Mouse (Mus musculus): ENCODE data around the gene Acad12. TPM values are rescaled to one million over a fixed set of nuclear protein-coding genes. Genes with fewer than 3 reads are reported as not detected.

The Acad12 gene
- total RNA-seq, 2 experiments from 2014 or later, result 5.0 to 5.5 TPM

DNA sequence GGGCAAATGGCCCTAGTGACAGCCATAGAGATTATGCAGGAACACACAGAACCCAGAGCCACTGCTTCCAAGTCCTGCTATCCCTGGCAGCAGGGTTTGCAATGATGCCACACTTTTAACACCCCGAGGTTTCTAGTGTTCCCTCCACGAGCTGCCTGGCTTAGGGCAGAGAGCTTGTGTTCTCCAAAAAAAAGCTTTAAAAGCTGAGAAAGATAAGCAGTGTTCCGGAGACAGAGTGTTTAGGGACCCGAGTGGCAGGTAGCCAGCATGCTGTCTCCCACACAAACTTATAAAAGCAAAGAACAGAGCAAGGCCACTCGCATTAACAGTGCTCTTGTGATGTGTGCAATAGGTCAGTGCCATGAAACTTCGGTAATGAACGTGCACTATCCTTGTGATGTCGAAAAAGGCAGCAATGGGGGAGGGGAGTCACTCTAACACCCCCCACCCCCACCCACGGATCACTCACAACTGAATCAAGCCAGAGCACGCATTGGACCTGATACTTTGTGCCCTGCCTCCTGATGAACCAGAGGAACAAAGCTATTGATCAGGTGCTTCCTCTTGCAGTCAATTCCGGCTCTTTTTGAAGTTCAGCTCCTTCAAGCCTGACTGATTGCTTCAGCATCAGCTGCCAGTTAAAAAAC lies 27.2 kb downstream of the Acad12 start:
- intact Hi-C loops (cut with DNase I), result no loop called here
- DNase-seq (ENCODE audit: low spot score in 2 of 2), result no peak

DNA sequence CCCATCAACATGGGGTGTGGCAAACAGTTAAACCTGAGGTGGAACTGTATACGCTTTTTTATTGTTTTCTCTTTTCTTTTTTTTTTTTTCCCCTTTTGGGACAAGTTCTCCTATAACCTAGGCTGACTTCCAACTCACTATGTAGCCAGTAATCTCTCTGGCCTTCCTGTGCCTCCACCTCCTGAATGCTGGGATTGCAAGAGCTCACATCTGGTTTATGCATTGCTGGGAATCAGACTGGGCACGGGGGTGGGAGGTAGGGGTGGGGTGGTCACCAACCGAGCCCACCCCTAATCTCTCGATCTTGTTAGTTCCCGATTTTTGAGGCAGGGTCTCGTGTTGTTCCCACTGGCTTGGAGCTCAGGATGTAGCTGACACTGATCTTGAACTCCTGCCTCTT lies 28.8 kb downstream of the Acad12 start:
- no peak for DNase-seq (ENCODE audit: low spot score in 2 of 2)
- intact Hi-C loops (cut with DNase I), result no loop called here

DNA sequence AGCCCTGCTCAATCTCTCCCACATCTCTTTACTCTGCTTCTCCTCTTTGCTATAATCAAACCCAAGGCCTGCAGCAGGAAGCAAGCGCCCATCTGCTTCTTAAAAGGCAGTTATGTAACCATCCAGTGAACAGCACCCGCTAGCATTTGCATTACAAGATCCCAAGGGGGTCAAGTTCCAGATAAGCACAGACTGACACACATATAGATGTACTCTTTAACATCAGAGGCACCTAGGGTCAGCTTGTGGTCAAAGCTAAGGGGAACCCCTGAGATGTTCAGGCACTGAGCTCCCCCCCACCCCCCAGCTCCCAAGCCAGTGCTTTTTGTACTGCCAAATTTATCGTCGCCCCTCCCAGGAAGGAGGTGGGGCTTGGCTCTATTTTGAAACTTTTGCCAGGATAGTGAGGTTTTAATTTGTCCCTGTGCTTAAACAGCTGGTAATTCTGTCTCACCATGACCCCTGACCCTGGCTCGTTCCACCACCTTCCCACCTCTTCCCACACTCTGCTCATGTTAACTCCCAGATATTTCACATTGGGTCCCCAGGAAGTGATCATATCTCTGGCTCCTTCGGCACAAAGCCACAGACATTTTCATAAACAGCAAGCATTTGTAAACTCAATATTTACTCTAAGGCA lies 32.2 kb downstream of the Acad12 start:
- peak; percentile 49 to 74 for DNase-seq (ENCODE audit: low spot score in 2 of 2)
- intact Hi-C loops (cut with DNase I), result no loop called here

DNA sequence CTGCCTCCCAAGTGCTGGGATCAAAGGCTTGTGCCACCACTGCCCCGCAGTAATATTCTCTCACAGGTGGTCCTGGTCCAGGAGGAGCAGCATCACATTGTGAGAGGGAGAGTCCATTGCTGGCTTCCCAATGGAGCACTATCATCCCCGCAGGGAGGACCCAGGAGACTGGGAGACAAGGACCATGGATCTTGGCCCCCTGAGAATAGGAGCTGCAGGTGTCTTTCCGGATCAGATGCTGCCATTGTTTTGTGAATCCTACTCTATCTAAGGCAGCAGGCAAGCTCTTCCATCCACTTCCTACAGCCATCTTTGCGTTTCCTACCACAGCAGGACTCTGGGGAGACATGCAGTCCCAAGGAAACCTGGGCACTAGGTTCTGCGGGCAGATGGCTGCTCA lies 33.0 kb downstream of the Acad12 start:
- intact Hi-C loops (cut with DNase I), result no loop called here
- DNase-seq (ENCODE audit: low spot score in 2 of 2), result peak in 1 of 2 experiments; percentile 46

DNA sequence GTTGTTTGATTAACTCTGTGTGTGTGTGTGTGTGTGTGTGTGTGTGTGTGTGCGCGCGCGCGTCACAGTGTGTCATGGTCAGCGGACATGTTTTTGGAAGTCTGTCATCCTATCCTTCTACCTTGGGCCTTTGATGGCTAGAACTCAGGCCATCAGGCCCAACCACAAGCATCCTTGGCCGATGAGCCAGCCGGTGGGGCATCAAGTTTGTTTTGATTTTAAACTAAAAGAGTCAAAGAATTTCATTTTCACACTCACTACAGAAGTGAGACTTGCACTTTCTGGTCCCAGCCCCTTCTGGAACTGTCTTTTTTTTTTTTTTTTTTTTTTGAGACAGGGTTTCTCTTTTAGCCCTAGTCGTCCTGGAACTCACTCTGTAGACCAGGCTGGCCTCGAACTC lies 33.7 kb downstream of the Acad12 start:
- DNase-seq (ENCODE audit: low spot score in 2 of 2), result no peak
- intact Hi-C loops (cut with DNase I), result no loop called here

DNA sequence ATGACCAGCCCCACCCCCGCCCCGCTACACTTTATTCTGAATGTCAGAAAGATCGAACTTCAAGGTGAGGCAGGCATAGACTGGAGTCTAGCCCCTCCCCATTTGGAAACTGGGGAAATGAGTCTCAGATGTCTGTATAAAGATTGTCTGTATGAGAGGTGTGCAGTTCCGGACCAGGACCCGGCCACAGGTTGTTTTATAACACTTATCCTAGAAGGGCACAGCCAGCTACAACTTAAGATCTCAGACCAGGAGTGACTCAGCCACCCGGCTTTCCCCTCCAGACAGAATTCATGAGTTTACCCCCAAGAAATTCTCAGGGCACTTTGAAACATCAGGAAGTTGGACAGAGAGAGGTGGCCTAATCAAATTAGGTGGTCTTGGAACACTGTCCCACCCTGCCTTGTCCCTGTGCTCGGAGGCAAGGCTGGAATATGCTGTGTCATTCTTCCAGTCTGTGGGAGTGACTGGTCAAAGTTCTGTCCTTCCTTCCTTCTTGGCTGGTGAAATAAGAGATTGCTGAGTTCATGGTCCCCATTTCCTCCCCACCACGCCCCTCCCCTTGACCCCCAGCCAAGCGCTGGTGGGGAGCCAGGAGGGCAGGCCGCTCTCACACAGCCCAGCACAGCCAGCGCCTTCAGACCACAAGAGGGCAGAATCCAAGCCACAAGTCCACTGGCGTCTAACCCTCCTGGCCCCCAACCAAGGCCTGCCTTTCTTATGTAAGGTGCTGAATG lies 34.8 kb downstream of the Acad12 start:
- intact Hi-C loops (cut with DNase I), result no loop called here
- DNase-seq (ENCODE audit: low spot score in 2 of 2), result peak; percentile 73 to 77

DNA sequence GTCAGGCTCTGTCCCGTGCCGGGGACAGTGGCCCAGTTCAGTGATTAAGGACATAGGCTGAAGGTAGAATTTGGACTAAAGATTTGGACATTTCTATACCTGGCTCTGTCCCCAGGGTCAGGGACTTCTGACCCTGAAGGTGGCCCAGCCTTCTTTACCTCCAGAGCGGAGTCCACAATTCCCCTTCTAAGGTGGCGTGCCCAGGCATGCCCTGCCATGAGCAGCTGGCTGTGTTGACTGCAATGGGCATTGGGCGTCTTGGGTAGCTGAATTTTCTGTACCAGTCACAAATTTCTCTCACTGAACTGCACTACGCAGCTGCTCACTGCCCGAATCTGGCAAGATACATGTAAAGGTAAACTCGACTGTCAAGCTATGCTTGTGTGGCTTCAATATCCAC lies 36.8 kb downstream of the Acad12 start:
- intact Hi-C loops (cut with DNase I), result no loop called here
- no peak for DNase-seq (ENCODE audit: low spot score in 2 of 2)

DNA sequence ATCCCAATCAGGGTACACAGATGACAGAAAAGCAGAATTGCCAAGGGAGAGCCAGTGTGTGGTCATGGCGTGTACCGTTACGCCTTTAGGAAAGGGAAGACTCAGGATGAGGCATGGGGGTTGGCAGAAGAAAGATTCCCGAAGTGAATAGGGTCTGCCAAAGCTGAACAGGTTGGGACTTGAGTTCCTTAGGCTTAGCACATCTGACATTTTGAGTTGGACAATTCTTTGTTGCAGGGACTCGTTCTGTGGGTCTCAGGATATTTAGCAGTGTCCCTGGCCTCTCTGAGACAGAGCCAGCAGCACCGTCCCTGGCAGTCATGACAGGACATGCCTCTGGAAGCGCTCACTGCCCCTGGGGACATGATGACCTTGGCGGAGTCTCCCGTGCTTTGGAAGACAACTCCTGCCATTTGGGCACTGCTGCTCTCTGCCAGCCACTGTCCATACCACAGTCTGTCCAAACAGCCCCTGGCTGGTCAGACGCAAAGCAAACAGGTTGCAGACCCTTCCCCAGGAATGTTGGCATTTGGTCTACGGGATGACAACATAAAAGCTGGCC lies 41.7 kb downstream of the Acad12 start:
- DNase-seq (ENCODE audit: low spot score in 2 of 2), result no peak
- intact Hi-C loops (cut with DNase I), result no loop called here

DNA sequence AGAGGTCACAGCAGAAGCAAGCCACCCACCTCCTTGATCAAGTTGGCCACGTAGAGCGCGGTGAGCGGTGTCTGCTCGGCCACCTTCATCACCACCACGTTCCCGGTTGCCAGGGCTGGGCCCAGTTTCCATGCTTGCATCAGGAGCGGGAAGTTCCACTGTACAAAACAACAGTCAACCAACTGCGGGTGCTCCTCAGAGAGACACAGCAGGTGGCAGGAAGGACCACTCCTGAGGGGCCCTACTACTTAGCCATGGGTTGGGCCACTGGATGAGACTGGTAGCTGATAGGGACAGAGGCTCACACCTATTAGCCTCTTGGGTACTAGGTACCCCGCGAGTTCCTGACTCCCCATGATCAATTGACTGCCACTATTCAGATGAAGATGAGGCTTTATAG lies 42.9 kb downstream of the Acad12 start:
- no peak for DNase-seq (ENCODE audit: low spot score in 2 of 2)
- intact Hi-C loops (cut with DNase I), result no loop called here

DNA sequence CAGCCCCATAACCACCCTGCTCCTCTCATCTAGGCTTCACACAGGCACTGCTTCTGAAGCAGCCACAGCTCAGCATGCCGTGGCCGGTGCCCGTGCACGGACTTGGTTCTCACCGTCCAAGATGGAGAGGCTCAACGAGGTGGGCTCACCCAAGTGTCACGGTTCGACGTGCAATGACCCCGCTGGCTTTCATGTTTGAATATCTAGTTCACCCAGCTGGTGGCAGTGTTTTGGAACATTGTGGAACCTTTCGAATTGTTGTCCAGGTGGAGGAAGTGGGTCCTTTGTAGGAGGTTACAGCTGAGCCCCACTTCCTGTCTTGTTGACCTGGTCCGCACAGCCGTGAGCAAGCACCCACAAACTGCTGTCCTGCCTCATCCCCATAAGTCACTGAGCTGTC lies 44.6 kb downstream of the Acad12 start:
- DNase-seq (ENCODE audit: low spot score in 2 of 2), result no peak
- intact Hi-C loops (cut with DNase I), result no loop called here

DNA sequence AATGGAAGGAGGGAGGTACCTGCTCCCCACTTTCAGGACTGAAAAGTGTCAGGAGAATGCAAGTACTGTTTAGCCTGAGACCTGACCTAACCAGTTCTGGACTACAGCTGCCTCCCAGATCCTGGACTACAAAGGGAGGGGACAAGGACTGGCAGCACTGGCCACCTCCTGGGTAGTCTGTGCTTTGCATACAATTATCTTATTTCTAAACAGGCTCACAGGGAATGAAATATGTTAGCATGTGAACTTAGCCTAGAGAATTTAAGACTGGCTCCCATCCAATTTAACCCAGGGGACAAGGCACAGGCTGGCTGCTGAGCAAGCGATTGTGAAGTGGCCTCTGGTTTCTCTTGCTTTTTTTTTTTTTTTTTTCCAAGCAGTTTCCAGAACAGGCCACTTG lies 48.0 kb downstream of the Acad12 start:
- no peak for DNase-seq (ENCODE audit: low spot score in 2 of 2)
- intact Hi-C loops (cut with DNase I), result no loop called here

DNA sequence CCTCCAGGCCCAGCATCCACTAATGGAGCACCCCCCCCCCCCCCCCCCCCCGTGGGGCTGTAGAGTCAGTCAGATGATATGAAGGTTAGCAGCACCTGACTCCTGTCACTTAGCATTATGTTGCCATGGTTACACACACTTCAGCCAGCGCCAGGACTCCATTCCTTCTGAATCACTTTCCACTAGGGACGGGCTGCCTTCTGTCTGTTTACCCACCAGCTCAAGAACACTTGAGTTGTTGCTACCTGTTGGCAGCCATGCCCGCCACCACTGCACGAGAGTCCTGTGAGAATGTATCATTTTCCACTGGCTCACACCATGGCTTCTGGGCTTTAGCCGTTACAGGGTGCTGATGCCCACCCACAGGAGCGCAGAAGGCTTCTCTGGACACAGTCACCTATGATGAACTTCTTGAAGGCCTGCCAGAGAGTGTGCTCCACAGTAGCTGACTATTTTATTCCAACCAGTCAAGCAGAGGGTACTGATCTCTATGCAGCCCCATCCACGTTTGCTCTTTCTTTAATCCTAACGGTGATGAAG lies 48.8 kb downstream of the Acad12 start:
- DNase-seq (ENCODE audit: low spot score in 2 of 2), result no peak
- intact Hi-C loops (cut with DNase I), result no loop called here

DNA sequence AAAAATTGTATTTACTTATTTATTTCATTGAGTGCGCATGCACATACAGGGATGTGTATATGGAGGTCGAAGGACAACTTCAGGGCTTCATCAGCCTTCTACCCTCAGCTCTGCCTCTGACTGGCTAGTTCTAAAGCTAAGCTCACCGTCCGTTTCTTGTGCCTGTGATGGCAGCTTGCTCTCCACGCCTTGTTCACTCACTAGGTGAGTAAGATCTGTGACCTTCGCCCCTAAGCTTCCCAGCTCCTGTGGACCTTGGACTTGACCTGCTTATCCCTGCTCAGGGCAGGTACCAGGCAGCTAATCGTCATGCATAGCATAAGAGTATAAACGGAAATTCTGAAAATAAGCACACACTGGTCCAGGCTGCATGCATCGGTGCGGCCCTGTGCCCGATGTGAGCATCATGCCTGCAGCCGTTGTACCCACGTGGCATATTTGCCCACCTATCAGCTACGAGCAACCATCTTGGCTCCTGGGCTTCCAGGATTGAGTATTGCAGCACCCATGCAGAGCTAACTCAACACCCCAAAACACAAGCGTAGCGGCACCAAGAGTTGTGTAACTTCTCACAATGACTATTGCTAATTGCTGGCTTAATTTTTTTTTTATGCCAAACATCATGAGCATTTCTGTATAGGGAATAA lies 52.6 kb downstream of the Acad12 start:
- intact Hi-C loops (cut with DNase I), result no loop called here
- no peak for DNase-seq (ENCODE audit: low spot score in 2 of 2)

DNA sequence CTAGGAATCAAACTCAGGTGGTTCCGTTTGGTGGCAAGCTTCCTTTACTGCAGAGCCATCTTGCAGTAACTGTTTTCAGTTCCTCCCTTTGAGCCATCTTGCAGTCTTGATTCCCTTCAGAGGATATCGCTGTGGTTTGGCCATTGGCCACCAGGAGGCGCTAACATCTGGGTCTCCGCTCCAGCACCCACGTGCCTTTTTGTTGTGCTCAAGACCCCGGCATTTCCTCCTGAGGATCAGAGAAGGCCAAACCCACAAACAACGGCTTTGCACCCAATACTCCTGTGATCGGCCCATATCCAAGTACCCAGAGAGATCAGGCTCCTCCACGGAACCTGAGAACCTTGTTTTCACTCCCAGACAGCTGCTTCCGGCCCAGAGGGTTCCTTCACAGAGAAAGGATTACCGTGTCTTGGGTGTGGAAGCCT lies 54.3 kb downstream of the Acad12 start:
- DNase-seq (ENCODE audit: low spot score in 2 of 2), result peak; percentile 88 to 92
- intact Hi-C loops (cut with DNase I), result loop anchor here (2.0 kb wide), 1 partner anchor 38 kb away; no protein-coding TSS in a partner anchor

DNA sequence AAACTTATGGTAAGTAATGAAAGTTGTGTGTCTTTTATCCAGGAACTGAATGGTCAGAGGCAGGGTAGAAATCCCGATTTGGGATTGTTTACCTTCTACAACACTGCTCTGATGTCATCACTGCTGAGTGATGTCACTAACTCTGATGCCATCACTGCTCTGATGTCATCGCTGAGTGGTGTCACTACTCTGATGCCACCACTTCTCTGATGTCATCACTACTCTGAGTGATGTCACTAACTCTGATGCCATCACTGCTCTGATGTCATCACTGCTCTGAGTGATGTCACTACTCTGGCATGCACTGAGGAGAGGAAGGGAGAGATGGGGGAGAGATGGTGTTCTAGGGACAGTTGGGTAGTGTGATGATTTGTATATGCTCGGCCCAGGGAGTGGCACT lies 56.3 kb downstream of the Acad12 start:
- intact Hi-C loops (cut with DNase I), result no loop called here
- DNase-seq (ENCODE audit: low spot score in 2 of 2), result no peak

DNA sequence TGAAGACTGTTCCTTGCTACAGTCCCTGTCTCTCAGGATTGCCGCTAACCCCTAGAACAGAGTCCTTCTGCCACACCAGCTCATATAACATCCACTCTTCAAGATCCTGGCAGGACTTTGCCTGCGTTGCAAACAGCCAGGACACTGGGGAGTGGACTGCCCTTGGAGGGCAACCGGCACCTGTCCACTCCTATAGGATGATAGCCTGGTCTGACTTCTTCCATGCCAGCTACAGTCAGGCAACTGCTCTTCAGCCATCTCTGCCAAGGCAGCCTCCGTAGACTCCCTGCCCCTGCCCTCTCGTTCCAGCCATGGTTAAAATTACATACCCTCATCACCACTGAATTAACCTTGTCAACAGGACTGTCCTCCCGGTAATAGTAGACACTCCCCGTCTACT lies 69.5 kb downstream of the Acad12 start:
- intact Hi-C loops (cut with DNase I), result loop anchor here (5.0 kb wide), 1 partner anchor 53 kb away; no protein-coding TSS in a partner anchor
- no peak for DNase-seq (ENCODE audit: low spot score in 2 of 2)

DNA sequence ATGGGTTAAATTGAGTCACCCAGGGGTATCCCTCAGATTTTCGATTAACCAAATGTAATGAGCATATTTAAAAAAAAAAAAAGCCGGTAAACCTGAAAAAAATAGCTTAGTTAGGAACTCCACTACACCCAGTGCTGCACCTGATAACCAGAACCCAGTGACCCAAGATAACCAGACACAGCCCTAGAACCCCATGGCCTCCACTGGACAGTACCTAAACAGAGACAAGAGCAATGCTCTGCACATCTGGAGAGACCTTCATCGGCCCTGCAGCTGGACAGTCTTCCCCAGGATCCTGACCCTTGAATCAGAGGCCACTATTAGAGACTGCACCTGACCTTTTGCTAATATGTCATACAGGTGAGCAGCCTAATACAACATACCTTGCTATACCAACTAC lies 71.7 kb downstream of the Acad12 start:
- intact Hi-C loops (cut with DNase I), result loop anchor here (5.0 kb wide), 1 partner anchor 55 kb away; no protein-coding TSS in a partner anchor
- DNase-seq (ENCODE audit: low spot score in 2 of 2), result no peak

Data from left cerebral cortex, postnatal 14 days (tissue).